ENCODE assay signal across 21 mouse cellular contexts in genomic region chr4:102235151-102235550, GRCm38 (mm10).
"Had no signal": no experiment of that assay in that cellular context is flagged by ENCODE, and none has a peak within 500 bp of the region (broad histone marks: within the 10 kb centered on the region; RNA-seq: fewer than 3 reads in every experiment).

No protein-coding gene starts in this region.

- H3K9me3 ChIP-seq: liver, embryonic 12.5 days; lung, embryonic 15.5 days; megakaryocyte, embryonic 14.5 days; midbrain, embryonic 12.5 days; neural tube, embryonic 13.5 days; neural tube, embryonic 15.5 days; stomach, embryonic 15.5 days had no signal

- H3K27me3 ChIP-seq: liver, embryonic 12.5 days; lung, embryonic 15.5 days; megakaryocyte, embryonic 14.5 days; midbrain, embryonic 12.5 days; neural tube, embryonic 13.5 days; neural tube, embryonic 15.5 days; stomach, embryonic 15.5 days had no signal

- H3K27ac ChIP-seq: liver, embryonic 12.5 days; liver, embryonic 14.5 days; lung, embryonic 15.5 days; macrophage; midbrain, embryonic 12.5 days; neural tube, embryonic 13.5 days; neural tube, embryonic 15.5 days; stomach, embryonic 15.5 days; stomach, postnatal 0 days had no signal

- H3K4me2 ChIP-seq: liver, embryonic 12.5 days; lung, embryonic 15.5 days; midbrain, embryonic 12.5 days; neural tube, embryonic 13.5 days; neural tube, embryonic 15.5 days; stomach, embryonic 15.5 days had no signal

- H3K9ac ChIP-seq: liver, embryonic 12.5 days; liver, embryonic 14.5 days; lung, embryonic 15.5 days; midbrain, embryonic 12.5 days; neural tube, embryonic 13.5 days; neural tube, embryonic 15.5 days; stomach, embryonic 15.5 days had no signal

- H3K4me1 ChIP-seq: liver, embryonic 12.5 days; stomach, embryonic 15.5 days had no signal

- ATAC-seq: liver, embryonic 12.5 days; lung, postnatal 0 days; midbrain, embryonic 16.5 days had no signal

- H3K36me3 ChIP-seq: liver, embryonic 12.5 days; lung, embryonic 15.5 days; midbrain, embryonic 12.5 days; neural tube, embryonic 13.5 days; neural tube, embryonic 15.5 days; stomach, embryonic 15.5 days had no signal

- DNase-seq: lung, adult 2 months; lung, postnatal 14 days; lung, postnatal 36 days; midbrain, embryonic 14.5 days; right cerebral cortex, adult 18-20 months; right cerebral cortex, postnatal 25 days; thymus, adult 18-20 months; thymus, postnatal 14 days; thymus, postnatal 36 days had no signal

- H3K4me3 ChIP-seq: liver, embryonic 12.5 days; lung, embryonic 15.5 days; megakaryocyte, embryonic 14.5 days; midbrain, embryonic 12.5 days; neural tube, embryonic 13.5 days; neural tube, embryonic 15.5 days; stomach, embryonic 15.5 days had no signal
